Mouse (Mus musculus) spleen, adult 2 months (tissue): ENCODE data around the gene Ap2a2.

Experiments used
- CTCF ChIP-seq: fragments of 200-500 bp; IDR thresholded peaks from 2 replicates; pipeline ENCODE4 v1.5.1; 2011; ENCODE audit warnings: mild to moderate bottlenecking, inconsistent platforms; ENCODE audit not compliant: insufficient read depth, insufficient read length, insufficient replicate concordance; ENCODE audit errors: extremely low read depth
- POLR2A ChIP-seq: fragments of 200-500 bp; IDR thresholded peaks from 2 replicates; pipeline ENCODE4 v1.6.1; 2011; ENCODE audit warnings: low read depth, low read length, inconsistent platforms

- TF ChIP-seq POLR2A (no peak), CTCF (no peak)
These were observed 45.7 kb downstream of the Ap2a2 start for GRCm38 (mm10) chr7:141607717-141608116.
